In genomic region chr2:48718261-48718660, GRCm38 (mm10) we compare ENCODE assay signal across 25 mouse cellular contexts.
DNase-seq lines count a peak whose midpoint lies in the region; ATAC-seq and TF ChIP-seq lines count a peak whose summit lies in the region.
"Had no signal": no experiment of that assay in that cellular context is flagged by ENCODE, and none has a peak within 500 bp of the region (broad histone marks: within the 10 kb centered on the region; RNA-seq: fewer than 3 reads in every experiment).

No protein-coding gene starts in this region.

- no peaks in the 10 kb centered on the region for H3K36me3 ChIP-seq in forebrain, embryonic 16.5 days (ENCODE audit: control insufficient read depth, insufficient read depth)
- H3K36me3 ChIP-seq in forebrain, embryonic 11.5 days (ENCODE audit: control insufficient read depth, insufficient read depth, low read length): no peaks in the 10 kb centered on the region
- H3K36me3 ChIP-seq: embryonic facial prominence, embryonic 12.5 days; embryonic facial prominence, embryonic 15.5 days; forebrain, embryonic 12.5 days; G1E; hindbrain, embryonic 12.5 days; hindbrain, embryonic 15.5 days had no signal

- TF ChIP-seq CTCF in cerebellum, adult 2 months (IDR thresholded peaks at IDR 0.05; ENCODE audit: borderline replicate concordance, insufficient read depth, low read depth, low read length): no peak
- no peak for TF ChIP-seq CTCF in layer of hippocampus, adult 2 months (conservative IDR thresholded peaks at IDR 0.05)

- 19% methylated on average over 2 of the region's 2 CpGs for WGBS in cerebellum, adult 2 months
- WGBS in forebrain, embryonic 16.5 days: 60% methylated on average over 2 of the region's 2 CpGs
- WGBS in forebrain, embryonic 11.5 days: 88% methylated on average over 2 of the region's 2 CpGs

- ATAC-seq in forebrain, embryonic 16.5 days: peak; percentile 57; the same call in 1 of the 2 replicates
- ATAC-seq in forebrain, embryonic 11.5 days (replicated peaks; ENCODE audit: low FRiP score): no peak
- ATAC-seq: intestine, postnatal 0 days; Patski had no signal

- DNase-seq in cerebellum, postnatal 14 days: peak; percentile 28 to 62
- DNase-seq in cerebellum, adult 2 months: no peak
- no peak for DNase-seq in forebrain, embryonic 11.5 days (ENCODE audit: low spot score)
- DNase-seq in layer of hippocampus, adult 2 months (ENCODE audit: low spot score in 2 of 2): peak in 1 of 2 experiments; percentile 19
- no peak for DNase-seq in layer of hippocampus, postnatal 10 days (ENCODE audit: low spot score in 2 of 2)
- peak; percentile 16 to 58 for DNase-seq in layer of hippocampus, postnatal 14 days (ENCODE audit: low spot score in 2 of 2)
- DNase-seq: adrenal gland, postnatal 10 days; adrenal gland, postnatal 36 days; B cell, adult 2 months; cerebellum, adult 11-12 months; cerebellum, adult 9-10 months; gastrocnemius, adult 2 months; gastrocnemius, postnatal 14 days; heart, adult 11 months had no signal

- H3K4me2 ChIP-seq in forebrain, embryonic 16.5 days (ENCODE audit: low read length): no peak overlapping the region
- no peak overlapping the region for H3K4me2 ChIP-seq in forebrain, embryonic 11.5 days (ENCODE audit: low read depth, low read length, severe bottlenecking)
- H3K4me2 ChIP-seq: embryonic facial prominence, embryonic 12.5 days; embryonic facial prominence, embryonic 15.5 days; forebrain, embryonic 12.5 days; heart, embryonic 11.5 days; hindbrain, embryonic 12.5 days; hindbrain, embryonic 15.5 days had no signal

- no peaks in the 10 kb centered on the region for H3K4me1 ChIP-seq in cerebellum, adult 2 months (ENCODE audit: control insufficient read depth, insufficient read depth, low read length)
- H3K4me1 ChIP-seq in forebrain, embryonic 16.5 days (replicated peaks; ENCODE audit: control insufficient read depth, insufficient read depth, low read length): no peaks in the 10 kb centered on the region
- no peaks in the 10 kb centered on the region for H3K4me1 ChIP-seq in forebrain, embryonic 11.5 days (replicated peaks; ENCODE audit: control insufficient read depth, insufficient read depth, low read length)
- H3K4me1 ChIP-seq: embryonic facial prominence, embryonic 12.5 days; embryonic facial prominence, embryonic 15.5 days; forebrain, embryonic 12.5 days; hindbrain, embryonic 12.5 days; hindbrain, embryonic 15.5 days had no signal

- H3K27ac ChIP-seq in cerebellum, adult 2 months (ENCODE audit: insufficient read depth, low read length): no peak overlapping the region
- no peak overlapping the region for H3K27ac ChIP-seq in forebrain, embryonic 16.5 days (ENCODE audit: low read length)
- H3K27ac ChIP-seq in forebrain, embryonic 11.5 days (ENCODE audit: low read depth, low read length): no peak overlapping the region
- peak overlapping the region; percentile 69 for H3K27ac ChIP-seq in layer of hippocampus, adult 2 months
- H3K27ac ChIP-seq: embryonic facial prominence, embryonic 12.5 days; embryonic facial prominence, embryonic 15.5 days; forebrain, embryonic 12.5 days; gastrocnemius, adult 2 months; hindbrain, embryonic 12.5 days; hindbrain, embryonic 15.5 days had no signal

- H3K9ac ChIP-seq in forebrain, embryonic 16.5 days (replicated peaks; ENCODE audit: low read depth, low read length): no peak overlapping the region
- no peak overlapping the region for H3K9ac ChIP-seq in forebrain, embryonic 11.5 days (ENCODE audit: low read length)
- H3K9ac ChIP-seq: embryonic facial prominence, embryonic 12.5 days; embryonic facial prominence, embryonic 15.5 days; forebrain, embryonic 12.5 days; hindbrain, embryonic 12.5 days; hindbrain, embryonic 15.5 days had no signal

- TF ChIP-seq POLR2A in cerebellum, adult 2 months (IDR thresholded peaks at IDR 0.05; ENCODE audit: borderline replicate concordance, insufficient read depth, low read length): no peak

- H3K27me3 ChIP-seq in cerebellum, adult 2 months (ENCODE audit: control insufficient read depth, insufficient read depth, low read length): no peaks in the 10 kb centered on the region
- H3K27me3 ChIP-seq in forebrain, embryonic 16.5 days (replicated peaks; ENCODE audit: control insufficient read depth, insufficient read depth, low read length): no peaks in the 10 kb centered on the region
- H3K27me3 ChIP-seq in forebrain, embryonic 11.5 days (ENCODE audit: control insufficient read depth, insufficient read depth, low read length): no peaks in the 10 kb centered on the region
- H3K27me3 ChIP-seq: CH12.LX; embryonic facial prominence, embryonic 12.5 days; embryonic facial prominence, embryonic 15.5 days; forebrain, embryonic 12.5 days; hindbrain, embryonic 12.5 days; hindbrain, embryonic 15.5 days had no signal

- H3K9me3 ChIP-seq in forebrain, embryonic 16.5 days (ENCODE audit: control insufficient read depth, low read length): no peaks in the 10 kb centered on the region
- no peaks in the 10 kb centered on the region for H3K9me3 ChIP-seq in forebrain, embryonic 11.5 days (ENCODE audit: control insufficient read depth, low read length)
- H3K9me3 ChIP-seq: embryonic facial prominence, embryonic 12.5 days; embryonic facial prominence, embryonic 15.5 days; forebrain, embryonic 12.5 days; G1E; hindbrain, embryonic 12.5 days; hindbrain, embryonic 15.5 days had no signal

- no peak overlapping the region for H3K4me3 ChIP-seq in cerebellum, adult 2 months (replicated peaks; ENCODE audit: insufficient read depth, low read depth, low read length)
- no peak overlapping the region for H3K4me3 ChIP-seq in forebrain, embryonic 16.5 days (replicated peaks; ENCODE audit: low read length)
- no peak overlapping the region for H3K4me3 ChIP-seq in forebrain, embryonic 11.5 days (ENCODE audit: low read depth, low read length)
- H3K4me3 ChIP-seq in layer of hippocampus, adult 2 months: no peak overlapping the region
- H3K4me3 ChIP-seq: embryonic facial prominence, embryonic 12.5 days; embryonic facial prominence, embryonic 15.5 days; forebrain, embryonic 12.5 days; gastrocnemius, adult 2 months; hindbrain, embryonic 12.5 days; hindbrain, embryonic 15.5 days had no signal

Comparison
In these comparisons a context has a peak if more than half of its experiments do, and no peak if none do; other contexts are left out.
1. DNase-seq: peak in cerebellum, postnatal 14 days (2 of 2) and layer of hippocampus, postnatal 14 days (2 of 2); none in cerebellum, adult 2 months (0 of 2), forebrain, embryonic 11.5 days (single experiment) and layer of hippocampus, postnatal 10 days (0 of 2).